Mouse (Mus musculus): ENCODE measurements around the gene Plxnd1.

Plxnd1 gene

GRCm38 (mm10) chr6:115956418-115956921, 38.3 kb downstream of the Plxnd1 start:
- DNase-seq: no peak

GRCm38 (mm10) chr6:115955664-115956063, 39.1 kb downstream of the Plxnd1 start:
- DNase-seq: no peak

GRCm38 (mm10) chr6:115955169-115955568, 39.6 kb downstream of the Plxnd1 start:
- peak; percentile 69 to 73 for DNase-seq

GRCm38 (mm10) chr6:115954506-115955074, 40.2 kb downstream of the Plxnd1 start:
- DNase-seq: peak in 1 of 2 experiments; percentile 48

- peak; percentile 80 to 82 for DNase-seq
Observed at GRCm38 (mm10) chr6:115946389-115946788, 48.4 kb downstream of the Plxnd1 start.

- no peak for DNase-seq
Observed at GRCm38 (mm10) chr6:115945633-115946032, 49.2 kb downstream of the Plxnd1 start.

GRCm38 (mm10) chr6:115944638-115945037, 50.2 kb downstream of the Plxnd1 start, which contains the start of gene H1foo:
Gene H1foo, plus strand, starts transcription at chr6:115944938.
- DNase-seq: no peak

- no peak for DNase-seq
Observed at GRCm38 (mm10) chr6:115943498-115944427, 51.0 kb downstream of the Plxnd1 start.

- peak in 1 of 2 experiments; percentile 26 for DNase-seq
Observed at GRCm38 (mm10) chr6:115941128-115941527, 53.7 kb downstream of the Plxnd1 start.

GRCm38 (mm10) chr6:115940603-115941002, 54.2 kb downstream of the Plxnd1 start:
- no peak for DNase-seq

- no peak for DNase-seq
Observed at GRCm38 (mm10) chr6:115938798-115939197, 56.0 kb downstream of the Plxnd1 start.

GRCm38 (mm10) chr6:115938011-115938410, 56.8 kb downstream of the Plxnd1 start:
- no peak for DNase-seq

- DNase-seq: peak; percentile 73 to 74
Observed at GRCm38 (mm10) chr6:115935544-115935943, 59.3 kb downstream of the Plxnd1 start.

GRCm38 (mm10) chr6:115932391-115932790, 62.4 kb downstream of the Plxnd1 start:
- DNase-seq: no peak

GRCm38 (mm10) chr6:115931639-115932038, 63.2 kb downstream of the Plxnd1 start, which contains the start of gene Rho:
Gene Rho, plus strand, starts transcription at chr6:115931748.
- DNase-seq: no peak

GRCm38 (mm10) chr6:115930018-115930417, 64.8 kb downstream of the Plxnd1 start:
- no peak for DNase-seq

GRCm38 (mm10) chr6:115927292-115928242, 67.2 kb downstream of the Plxnd1 start:
- peak in 1 of 2 experiments; percentile 54 for DNase-seq

GRCm38 (mm10) chr6:115926416-115926815, 68.4 kb downstream of the Plxnd1 start:
- no peak for DNase-seq

- no peak for DNase-seq
Observed at GRCm38 (mm10) chr6:115924829-115925228, 70.0 kb downstream of the Plxnd1 start.

- DNase-seq: no peak
Observed at GRCm38 (mm10) chr6:115919876-115920275, 74.9 kb downstream of the Plxnd1 start.

- DNase-seq: no peak
Observed at GRCm38 (mm10) chr6:115918615-115919014, 76.2 kb downstream of the Plxnd1 start.

- peak; percentile 58 to 59 for DNase-seq
Observed at GRCm38 (mm10) chr6:115916611-115917010, 78.2 kb downstream of the Plxnd1 start.
